Mouse (Mus musculus): ENCODE data around the gene Zfp385a.
A peak's percentile ranks its signal among the peaks of the same experiment; 100 is the strongest.
"Not testable (repeated sequence)": the region's sequence is repeated elsewhere in the genome, so short reads cannot be mapped to it uniquely, and the experiment has no call there.

The Zfp385a gene

DNA sequence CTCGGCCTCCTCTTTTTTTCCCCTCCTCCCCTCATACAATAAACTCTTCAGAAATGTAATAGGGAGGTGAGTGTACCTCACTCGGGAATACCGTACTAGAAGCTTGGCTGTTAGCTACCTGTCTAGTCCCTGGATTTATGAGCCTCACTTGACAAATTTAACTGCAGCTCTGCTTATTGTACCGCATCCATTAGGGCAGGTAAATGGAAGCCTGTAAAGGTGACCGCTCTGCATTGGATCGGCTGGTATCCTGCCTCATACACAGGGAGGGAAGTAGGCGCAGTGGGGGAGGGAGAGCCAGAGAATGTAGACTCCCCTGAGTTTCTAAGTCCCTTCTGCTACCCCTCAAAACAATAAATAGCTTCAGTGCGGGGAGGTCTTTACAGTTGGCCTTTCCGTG, 49.0 kb downstream of the Zfp385a start:
- no peak for DNase-seq (ENCODE audit: low spot score in 2 of 2)

DNA sequence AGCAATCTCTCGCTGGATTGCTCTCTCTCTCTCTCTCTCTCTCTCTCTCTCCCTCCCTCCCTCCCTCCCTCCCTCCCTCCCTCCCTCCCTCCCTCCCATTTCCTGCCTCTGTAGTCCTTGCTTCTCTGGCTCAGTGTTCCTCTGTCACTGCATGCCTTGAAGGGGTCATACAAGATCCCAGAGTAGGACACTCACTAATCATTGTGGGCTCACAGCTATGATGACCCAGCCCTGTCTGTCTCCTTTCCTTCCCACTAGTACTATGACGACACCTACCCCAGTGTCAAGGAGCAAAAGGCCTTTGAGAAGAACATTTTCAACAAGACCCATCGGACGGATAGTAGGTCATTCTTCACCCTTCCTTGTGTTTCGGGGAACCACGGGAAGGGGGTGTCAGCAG, 49.5 kb downstream of the Zfp385a start:
- DNase-seq (ENCODE audit: low spot score in 2 of 2): no peak

DNA sequence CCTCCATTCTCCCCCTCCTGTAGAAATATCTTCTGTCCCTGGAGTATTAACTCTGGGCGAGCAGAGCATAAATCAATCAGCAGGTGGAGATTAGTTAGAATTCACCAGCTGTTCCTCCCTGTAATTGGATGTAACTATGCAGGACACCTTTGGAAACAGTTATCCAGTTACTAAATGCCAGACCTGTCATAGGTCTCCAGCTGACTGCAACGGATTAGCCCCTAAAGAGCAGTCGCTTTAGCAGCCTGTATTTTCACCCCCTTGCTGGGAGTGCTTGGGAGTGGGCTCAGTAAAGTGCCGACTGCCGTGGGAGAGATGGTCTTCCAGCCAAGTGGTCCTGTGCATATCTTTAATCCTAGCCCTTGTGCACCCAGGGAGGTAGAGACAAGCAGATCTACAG, 50.3 kb downstream of the Zfp385a start:
- DNase-seq (ENCODE audit: low spot score in 2 of 2): no peak

DNA sequence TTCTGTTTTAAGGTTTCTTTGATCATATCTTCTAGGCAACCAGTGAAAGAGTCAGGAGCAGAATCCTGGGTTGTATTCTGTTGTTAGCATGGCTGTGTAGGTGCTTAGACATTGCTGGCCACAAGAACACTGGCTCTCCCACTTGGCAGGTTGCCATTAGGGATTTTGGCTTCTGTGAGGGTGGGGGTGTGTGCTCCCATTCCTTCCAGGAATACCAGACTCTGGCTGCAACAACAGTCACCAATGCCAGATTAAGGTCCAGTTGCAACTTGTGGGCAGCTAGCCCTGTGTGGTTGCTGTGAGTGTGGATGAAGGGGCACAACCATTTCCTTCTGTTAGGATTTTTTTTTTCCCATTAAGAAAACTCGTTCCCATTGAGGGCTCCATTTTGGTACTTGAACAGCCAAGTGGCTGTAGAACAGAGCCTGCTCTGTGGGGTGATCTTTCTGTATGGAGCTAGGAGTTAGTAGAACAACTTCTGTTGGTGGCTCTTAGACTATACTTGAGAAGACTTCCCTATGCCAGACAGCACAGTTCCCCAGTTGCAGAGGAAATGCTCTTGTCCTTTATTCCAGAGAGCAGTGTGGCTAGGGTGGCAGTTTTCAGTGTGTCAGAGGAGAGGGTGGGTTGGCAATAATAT, 54.0 kb downstream of the Zfp385a start:
- DNase-seq (ENCODE audit: low spot score in 2 of 2): no peak

DNA sequence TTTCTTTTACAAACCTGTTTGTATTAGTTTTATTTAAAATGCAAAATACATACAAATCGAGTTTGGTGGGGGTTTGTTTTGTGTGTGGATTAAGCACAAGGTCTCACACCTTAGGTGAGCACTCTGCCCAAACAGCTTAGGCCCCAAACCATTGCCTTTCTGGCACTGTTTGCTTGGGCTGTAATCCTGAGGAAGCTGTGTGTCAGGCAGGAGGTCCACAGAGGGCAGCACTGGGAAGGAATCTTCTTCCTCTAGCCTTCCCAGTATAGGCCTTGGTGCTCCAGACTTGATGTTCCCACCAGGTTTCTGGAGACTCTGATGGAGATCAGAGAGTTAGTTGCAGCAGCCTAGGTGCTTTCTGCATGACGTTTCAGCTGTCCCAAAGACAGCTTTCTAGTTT, 55.2 kb downstream of the Zfp385a start:
- no peak for DNase-seq (ENCODE audit: low spot score in 2 of 2)

DNA sequence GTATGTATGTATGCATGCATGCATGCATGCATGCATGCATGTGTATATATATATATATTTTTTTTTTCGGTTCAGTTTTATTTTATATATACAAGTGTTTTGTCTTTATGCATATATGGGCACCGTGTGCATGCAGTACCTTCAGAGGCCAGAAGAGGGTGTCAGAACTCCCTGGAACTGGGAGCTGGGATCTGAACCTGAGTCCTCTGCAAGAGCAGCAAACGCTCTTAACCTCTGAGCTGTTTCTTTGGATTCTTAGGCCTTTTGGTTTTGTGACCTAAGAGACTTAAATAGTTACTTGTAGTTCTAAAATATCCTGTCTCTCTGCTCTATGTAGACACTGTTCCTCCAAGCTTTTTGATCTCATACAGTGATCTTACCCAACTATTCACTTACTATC, 55.8 kb downstream of the Zfp385a start:
- peak in 1 of 2 experiments; percentile 51 for DNase-seq (ENCODE audit: low spot score in 2 of 2)

DNA sequence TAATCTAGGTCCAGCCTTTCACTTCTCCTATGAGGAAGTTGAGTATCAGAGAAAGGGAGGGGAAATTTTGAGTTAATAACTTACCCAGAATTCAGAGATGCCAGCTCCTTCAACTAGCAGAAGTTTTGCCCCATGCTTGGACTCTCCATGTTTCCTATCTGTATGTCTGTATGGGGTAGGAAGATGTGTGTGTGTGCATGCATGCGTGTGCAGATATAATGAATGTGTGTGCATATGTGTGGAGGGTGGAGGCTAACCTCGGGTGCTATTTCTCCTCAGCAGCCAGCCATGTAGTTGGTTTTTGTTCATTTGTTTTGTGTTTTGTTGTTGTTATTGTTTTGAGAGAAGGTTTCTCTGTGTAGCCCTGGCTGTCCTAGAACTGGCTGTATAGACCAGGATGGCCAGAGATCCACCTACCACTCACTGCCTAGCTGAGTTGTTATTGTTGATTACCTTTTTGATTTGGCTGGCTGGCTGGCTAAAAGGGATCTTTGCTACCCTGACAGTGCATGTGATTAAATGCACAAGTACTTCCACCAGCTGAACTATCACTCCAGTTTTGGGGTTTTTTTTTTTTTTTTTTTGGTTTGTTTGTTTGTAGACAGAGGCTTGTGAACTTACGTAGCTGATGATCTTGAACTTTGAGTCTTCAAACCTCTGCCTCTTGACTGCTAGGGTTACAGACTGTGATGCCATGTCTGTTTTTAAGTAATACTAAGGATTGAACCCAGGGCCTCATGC, 58.3 kb downstream of the Zfp385a start:
- DNase-seq (ENCODE audit: low spot score in 2 of 2): no peak

DNA sequence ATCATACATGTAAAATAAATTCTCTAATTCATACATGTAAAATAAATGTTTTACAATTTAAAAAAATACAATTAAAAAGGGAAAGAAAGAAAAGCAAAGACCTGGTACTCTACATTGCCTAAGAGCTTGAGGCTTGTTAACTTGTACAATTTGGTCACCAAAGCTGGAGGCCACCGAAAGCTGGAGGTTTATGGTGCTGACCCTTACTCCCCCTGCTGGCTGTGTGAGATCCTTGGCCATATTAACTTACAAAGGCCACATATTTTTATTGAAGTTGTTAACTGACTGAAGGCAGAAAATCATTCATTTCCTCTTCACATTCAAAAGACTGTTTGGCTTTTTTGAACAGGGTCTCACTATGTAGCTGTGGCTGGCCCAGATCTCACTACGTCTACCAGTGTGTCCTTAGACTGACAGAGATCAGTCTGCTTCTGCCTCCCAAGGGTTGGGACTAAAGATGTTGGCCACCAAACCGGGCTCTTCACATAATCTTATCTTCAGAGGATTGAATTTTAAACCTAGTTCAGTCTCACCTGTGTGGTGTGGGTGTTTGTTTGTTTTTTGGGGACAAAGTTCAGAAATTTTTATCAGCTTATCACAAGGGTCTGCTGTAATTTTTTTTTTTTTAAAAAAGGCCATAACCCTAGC, 59.0 kb downstream of the Zfp385a start:
- peak in 1 of 2 experiments; percentile 39 for DNase-seq (ENCODE audit: low spot score in 2 of 2)

DNA sequence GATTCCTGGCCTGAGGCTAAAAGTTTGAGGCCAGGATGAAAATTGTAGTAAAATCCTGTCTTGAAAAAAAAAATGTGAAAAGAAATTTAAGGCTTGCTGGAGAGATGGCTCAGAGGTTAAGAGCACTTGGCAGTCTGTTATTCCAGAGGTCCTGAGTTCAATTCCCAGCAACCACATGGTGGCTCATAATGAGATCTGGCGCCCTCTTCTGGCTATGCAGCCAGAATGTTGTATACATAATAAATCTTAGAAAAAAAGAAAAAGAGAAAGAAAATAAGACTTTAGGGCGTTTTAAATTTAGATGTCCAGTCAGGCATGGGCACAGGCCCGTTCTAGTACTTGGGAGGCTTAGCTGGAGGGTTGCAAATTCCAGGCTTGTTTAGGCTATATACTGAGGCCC, 60.1 kb downstream of the Zfp385a start:
- DNase-seq (ENCODE audit: low spot score in 2 of 2): peak in 1 of 2 experiments; percentile 59

DNA sequence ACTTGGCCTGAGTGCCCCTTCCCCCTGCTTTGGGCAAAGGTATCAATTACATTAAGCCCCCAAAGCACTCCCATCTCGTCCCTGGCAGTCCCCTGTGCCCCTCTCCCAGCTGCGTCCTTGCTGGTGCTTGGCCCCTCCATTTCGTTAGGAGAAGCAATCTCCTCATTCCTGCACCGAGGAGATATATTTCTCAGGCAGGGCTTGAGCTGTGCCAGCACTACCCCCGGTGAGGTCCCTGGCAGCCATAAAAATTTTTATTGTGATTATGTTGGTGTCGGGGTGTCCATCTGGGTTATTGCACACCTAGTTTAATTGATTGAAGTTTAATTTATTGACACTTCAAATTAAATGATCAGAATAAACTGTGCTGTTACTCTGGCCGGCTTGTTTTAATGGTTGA, 61.9 kb downstream of the Zfp385a start:
- no peak for DNase-seq (ENCODE audit: low spot score in 2 of 2)

DNA sequence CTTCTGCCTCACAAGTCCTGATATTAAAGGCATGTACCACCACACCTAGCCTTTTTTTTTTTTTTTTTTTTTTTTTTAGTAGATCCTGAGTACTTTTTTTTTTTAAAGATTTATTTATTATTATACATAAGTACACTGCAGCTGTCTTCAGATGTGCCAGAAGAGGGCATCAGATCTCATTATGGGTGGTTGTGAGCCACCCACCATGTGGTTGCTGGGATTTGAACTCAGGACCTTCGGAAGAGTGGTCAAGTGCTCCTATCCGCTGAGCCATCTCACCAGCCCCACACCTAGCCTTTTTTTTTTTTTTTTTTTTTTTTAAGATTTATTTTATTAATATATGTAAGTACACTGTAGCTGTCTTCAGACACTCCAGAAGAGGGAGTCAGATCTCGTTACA, 64.0 kb downstream of the Zfp385a start:
- not testable (repeated sequence) for DNase-seq (ENCODE audit: low spot score in 2 of 2)

DNA sequence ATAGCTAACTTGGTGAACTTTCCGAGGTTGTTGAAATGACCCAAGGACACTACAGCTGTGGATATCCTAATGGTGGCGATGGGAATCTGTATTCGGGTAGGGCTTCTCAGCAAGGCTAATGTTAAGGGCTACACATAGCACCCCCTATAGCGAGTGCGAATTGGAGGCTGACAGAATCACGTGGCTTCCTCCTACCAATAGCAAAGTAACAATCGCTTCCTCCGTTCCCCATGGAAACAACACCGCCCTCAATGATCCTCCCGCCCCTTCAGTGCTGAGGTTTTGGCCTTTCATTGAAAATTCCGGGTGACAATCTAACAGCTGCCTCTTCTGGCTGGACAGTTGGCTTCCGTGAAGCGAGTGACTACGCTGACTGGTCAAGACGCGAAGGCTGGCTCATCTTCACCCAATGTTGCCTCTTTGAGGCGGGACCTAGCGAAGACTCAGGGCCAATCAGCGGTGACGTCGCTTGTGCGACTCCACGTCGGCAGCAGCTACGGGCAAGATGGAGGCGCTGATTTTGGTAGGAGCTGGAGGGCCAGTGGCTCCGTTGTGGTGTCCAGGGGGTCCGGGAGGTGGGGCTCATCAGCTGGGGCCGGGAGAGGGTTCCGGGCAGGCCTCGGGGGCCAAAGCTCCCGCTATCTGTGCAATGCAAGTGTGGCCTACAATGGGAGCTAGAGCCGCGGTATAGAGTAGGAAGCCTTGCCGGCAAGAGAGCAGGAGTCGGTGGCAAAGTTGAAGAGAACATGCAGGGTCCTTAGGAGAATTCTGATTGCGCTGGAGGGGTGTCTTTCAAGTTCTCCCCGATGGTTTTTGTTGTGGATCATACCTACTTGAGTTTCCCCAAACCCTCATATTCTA, 67.2 kb downstream of the Zfp385a start, which contains the start of gene Copz1:
Gene Copz1 (plus strand): TSS at position 296 of the 861 bp plus-strand sequence.
- peak; percentile 86 to 87 for DNase-seq (ENCODE audit: low spot score in 2 of 2)

DNA sequence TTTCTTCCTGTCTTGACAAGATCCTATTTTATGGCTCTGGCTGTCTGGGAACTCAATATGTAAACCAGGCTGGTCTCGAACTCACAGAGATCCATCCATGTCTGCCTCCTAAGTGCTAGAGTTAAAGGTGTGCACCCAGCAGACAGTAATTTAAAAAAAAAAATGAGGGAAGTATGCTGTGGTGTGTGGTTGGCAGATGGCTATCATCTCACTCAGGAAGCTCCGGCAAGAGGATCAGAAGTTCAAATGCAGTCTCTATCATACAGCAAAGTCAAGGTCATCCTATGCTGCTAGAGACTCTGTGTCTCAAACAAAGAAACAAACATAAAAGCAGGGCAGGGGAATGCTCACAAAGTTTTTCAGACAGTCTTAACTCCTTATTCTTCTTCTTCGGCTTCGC, 71.0 kb downstream of the Zfp385a start:
- DNase-seq (ENCODE audit: low spot score in 2 of 2): no peak

DNA sequence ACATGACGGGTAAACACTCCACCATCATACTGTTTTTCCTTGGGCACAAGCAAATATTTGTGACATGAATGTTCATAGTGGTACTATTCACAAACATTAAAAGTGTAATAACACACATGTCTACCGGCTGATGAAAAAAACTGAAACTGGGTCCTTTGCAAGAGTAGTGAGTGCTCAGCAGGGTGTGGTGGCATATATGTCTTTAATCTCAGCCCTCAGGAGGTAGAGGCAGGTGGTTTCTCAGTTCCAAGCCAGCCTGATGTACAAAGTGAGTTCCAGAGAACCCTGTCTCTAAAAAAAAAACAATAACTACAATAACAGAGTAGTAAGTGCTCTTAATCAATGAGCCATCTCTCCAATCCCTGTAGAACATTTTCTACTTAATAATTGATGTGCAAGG, 75.1 kb downstream of the Zfp385a start:
- DNase-seq (ENCODE audit: low spot score in 2 of 2): no peak
